Mouse (Mus musculus) myocyte (in vitro differentiated cells): ENCODE measurements around the gene Rprml.

Experiments
- E2F4 ChIP-seq: IDR thresholded peaks from one replicate; pipeline ENCODE4 v1.6.1; 2011; ENCODE audit warnings: mild to moderate bottlenecking, control low read depth, moderate library complexity; ENCODE audit not compliant: insufficient read depth
- MYOD1 ChIP-seq, 3 experiments: IDR thresholded peaks; one replicate each; pipeline ENCODE4 v1.6.1; 2011; ENCODE audit warnings: control low read depth in 2 of 3, low read depth in 2 of 3, mild to moderate bottlenecking in 2 of 3, moderate library complexity in 1 of 3; ENCODE audit not compliant: insufficient read length in 2 of 3, control insufficient read depth in 1 of 3
- POLR2A ChIP-seq: IDR thresholded peaks from one replicate; pipeline ENCODE4 v1.6.1; 2011; ENCODE audit warnings: low read depth, mild to moderate bottlenecking, control low read depth, moderate library complexity; ENCODE audit not compliant: insufficient read length
- POLR2AphosphoS2 ChIP-seq: IDR thresholded peaks from one replicate; pipeline ENCODE4 v1.6.1; 2011; ENCODE audit warnings: low read depth, control low read depth; ENCODE audit not compliant: insufficient read length
- SRF ChIP-seq: IDR thresholded peaks from one replicate; pipeline ENCODE4 v1.6.1; 2011; ENCODE audit warnings: low read depth; ENCODE audit not compliant: control insufficient read depth, insufficient read length

DNA sequence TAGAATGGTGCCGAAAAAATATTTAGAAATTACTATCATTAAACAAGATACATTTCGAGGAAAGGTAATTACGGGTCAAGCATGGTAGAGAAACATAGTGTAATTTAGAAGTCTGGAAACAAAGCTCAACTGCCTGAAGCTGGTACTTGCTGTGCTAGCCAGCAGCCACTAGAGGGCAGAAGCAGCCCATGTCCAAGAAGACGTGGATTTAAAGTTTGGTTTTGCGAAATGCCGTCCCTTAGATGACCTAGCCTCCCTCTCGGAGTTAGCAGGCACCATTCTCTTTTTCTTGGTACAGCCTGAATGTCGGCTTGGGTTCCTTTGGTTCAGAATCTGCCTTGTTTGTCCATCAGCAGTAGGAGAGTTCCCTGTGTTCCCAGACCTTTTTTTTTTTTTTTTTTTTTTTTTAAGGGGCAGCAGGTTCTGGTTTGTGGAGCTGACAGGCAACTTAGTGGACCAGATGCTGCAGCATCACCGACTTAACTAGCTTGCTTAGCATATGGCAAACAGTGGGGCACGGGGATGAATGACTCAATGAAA lies 9.9 kb upstream of the Rprml start:
- no peak for TF ChIP-seq MYOD1 (IDR thresholded peaks at IDR 0.05; ENCODE audit: control insufficient read depth in 1 of 3, insufficient read length in 2 of 3, low read depth in 2 of 3)
- no peak for TF ChIP-seq POLR2A
- no peak for TF ChIP-seq SRF
- TF ChIP-seq POLR2AphosphoS2 = no peak
- no peak for TF ChIP-seq E2F4
